Mouse (Mus musculus): ENCODE measurements around the gene Ube2q2. TPM values are rescaled to one million over a fixed set of nuclear protein-coding genes. Genes with fewer than 3 reads are reported as not detected.
"Not testable (repeated sequence)": the region's sequence is repeated elsewhere in the genome, so short reads cannot be mapped to it uniquely, and the experiment has no call there.

Ube2q2 gene
- polyA plus RNA-seq (2015; fragmentation: Nextera tagmentation; extraction: Ambion mirVana) = 22.5 and 22.8 TPM in 2 replicates

- peak within 1 kb of the TSS; percentile 88 for H3K9ac ChIP-seq (ENCODE audit: low read length)
- H3K4me1 ChIP-seq (replicated peaks; ENCODE audit: control insufficient read depth, insufficient read depth) = no peaks in the 10 kb centered on the region; the same call in 1 of the 2 replicates
- H3K4me3 ChIP-seq (ENCODE audit: low read depth, low read length) = peak within 1 kb of the TSS; percentile 88
- WGBS = under 1% methylated on average over 29 of the region's 81 CpGs
- H3K27ac ChIP-seq (replicated peaks) = peak within 1 kb of the TSS; percentile 91
- H3K4me2 ChIP-seq (replicated peaks; ENCODE audit: low read depth) = peak within 1 kb of the TSS; percentile 95
- TF ChIP-seq CTCF (IDR thresholded peaks at IDR 0.05; ENCODE audit: low read depth) (peak; percentile 27; the same call in 1 of the 2 replicates), EP300 (optimal IDR thresholded peaks at IDR 0.05) (no peak)
- ATAC-seq (ENCODE audit: low FRiP score, low TSS enrichment) (peak; percentile 86), DNase-seq (ENCODE audit: low spot score) (peak; percentile 81)
- H3K27me3 ChIP-seq (ENCODE audit: control insufficient read depth, insufficient read depth, low read length) = no peaks in the 10 kb centered on the region
- H3K36me3 ChIP-seq (ENCODE audit: control insufficient read depth, insufficient read depth, low read length) = no peaks in the 10 kb centered on the region
- no peaks in the 10 kb centered on the region for H3K9me3 ChIP-seq (ENCODE audit: control insufficient read depth, low read length)
These were observed at the start of gene Ube2q2 for GRCm38 (mm10) chr9:55148854-55149498. TSS of gene Ube2q2 (plus strand) at chr9:55148854.

- no peak overlapping the region for H3K27ac ChIP-seq (replicated peaks)
- 57% methylated on average over 3 of the region's 3 CpGs for WGBS
- H3K9me3 ChIP-seq (ENCODE audit: control insufficient read depth, low read length) = no peaks in the 10 kb centered on the region
- H3K4me3 ChIP-seq (ENCODE audit: low read depth, low read length) = no peak overlapping the region
- no peak overlapping the region for H3K4me2 ChIP-seq (replicated peaks; ENCODE audit: low read depth)
- H3K27me3 ChIP-seq (ENCODE audit: control insufficient read depth, insufficient read depth, low read length) = no peaks in the 10 kb centered on the region
- H3K36me3 ChIP-seq (ENCODE audit: control insufficient read depth, insufficient read depth, low read length) = no peaks in the 10 kb centered on the region
- TF ChIP-seq EP300 (optimal IDR thresholded peaks at IDR 0.05) (no peak), CTCF (IDR thresholded peaks at IDR 0.05; ENCODE audit: low read depth) (no peak)
- ATAC-seq (ENCODE audit: low FRiP score, low TSS enrichment) (no peak), DNase-seq (ENCODE audit: low spot score) (no peak)
- H3K9ac ChIP-seq (ENCODE audit: low read length) = no peak overlapping the region
- no peaks in the 10 kb centered on the region for H3K4me1 ChIP-seq (replicated peaks; ENCODE audit: control insufficient read depth, insufficient read depth)
These were observed 47.5 kb upstream of the Ube2q2 start for GRCm38 (mm10) chr9:55101117-55101516.

- no peaks in the 10 kb centered on the region for H3K4me1 ChIP-seq (replicated peaks; ENCODE audit: control insufficient read depth, insufficient read depth)
- no peaks in the 10 kb centered on the region for H3K36me3 ChIP-seq (ENCODE audit: control insufficient read depth, insufficient read depth, low read length)
- ATAC-seq (ENCODE audit: low FRiP score, low TSS enrichment) (no peak), DNase-seq (ENCODE audit: low spot score) (no peak)
- no peak overlapping the region for H3K4me2 ChIP-seq (replicated peaks; ENCODE audit: low read depth)
- no peaks in the 10 kb centered on the region for H3K9me3 ChIP-seq (ENCODE audit: control insufficient read depth, low read length)
- H3K27ac ChIP-seq (replicated peaks) = no peak overlapping the region
- TF ChIP-seq CTCF (IDR thresholded peaks at IDR 0.05; ENCODE audit: low read depth) (no peak), EP300 (optimal IDR thresholded peaks at IDR 0.05) (no peak)
- no peaks in the 10 kb centered on the region for H3K27me3 ChIP-seq (ENCODE audit: control insufficient read depth, insufficient read depth, low read length)
- no peak overlapping the region for H3K9ac ChIP-seq (ENCODE audit: low read length)
- WGBS = 83% methylated on average over 8 of the region's 8 CpGs
- no peak overlapping the region for H3K4me3 ChIP-seq (ENCODE audit: low read depth, low read length)
These were observed 46.3 kb upstream of the Ube2q2 start for GRCm38 (mm10) chr9:55102186-55102835.

GRCm38 (mm10) chr9:55102931-55103630 lies 45.6 kb upstream of the Ube2q2 start:
- TF ChIP-seq EP300 (optimal IDR thresholded peaks at IDR 0.05) (no peak), CTCF (IDR thresholded peaks at IDR 0.05; ENCODE audit: low read depth) (no peak)
- Histone ChIP-seq H3K36me3 (ENCODE audit: control insufficient read depth, insufficient read depth, low read length) (no peaks in the 10 kb centered on the region), H3K9me3 (ENCODE audit: control insufficient read depth, low read length) (no peaks in the 10 kb centered on the region), H3K9ac (ENCODE audit: low read length) (no peak overlapping the region), H3K27ac (replicated peaks) (no peak overlapping the region), H3K4me1 (replicated peaks; ENCODE audit: control insufficient read depth, insufficient read depth) (no peaks in the 10 kb centered on the region), H3K27me3 (ENCODE audit: control insufficient read depth, insufficient read depth, low read length) (no peaks in the 10 kb centered on the region), H3K4me2 (replicated peaks; ENCODE audit: low read depth) (no peak overlapping the region), H3K4me3 (ENCODE audit: low read depth, low read length) (no peak overlapping the region)
- 87% methylated on average over 5 of the region's 5 CpGs for WGBS
- no peak for ATAC-seq (ENCODE audit: low FRiP score, low TSS enrichment)
- no peak for DNase-seq (ENCODE audit: low spot score)

- H3K9me3 ChIP-seq (ENCODE audit: control insufficient read depth, low read length) = no peaks in the 10 kb centered on the region
- TF ChIP-seq EP300 (optimal IDR thresholded peaks at IDR 0.05) (no peak), CTCF (IDR thresholded peaks at IDR 0.05; ENCODE audit: low read depth) (peak; percentile 93)
- no peaks in the 10 kb centered on the region for H3K4me1 ChIP-seq (replicated peaks; ENCODE audit: control insufficient read depth, insufficient read depth)
- H3K27ac ChIP-seq (replicated peaks) = no peak overlapping the region
- H3K4me3 ChIP-seq (ENCODE audit: low read depth, low read length) = no peak overlapping the region
- no peak overlapping the region for H3K9ac ChIP-seq (ENCODE audit: low read length)
- no peaks in the 10 kb centered on the region for H3K27me3 ChIP-seq (ENCODE audit: control insufficient read depth, insufficient read depth, low read length)
- ATAC-seq (ENCODE audit: low FRiP score, low TSS enrichment) (peak; percentile 89), DNase-seq (ENCODE audit: low spot score) (peak; percentile 91)
- no peaks in the 10 kb centered on the region for H3K36me3 ChIP-seq (ENCODE audit: control insufficient read depth, insufficient read depth, low read length)
- WGBS = 31% methylated on average over 16 of the region's 16 CpGs
- H3K4me2 ChIP-seq (replicated peaks; ENCODE audit: low read depth) = no peak overlapping the region
These were observed 38.4 kb upstream of the Ube2q2 start for GRCm38 (mm10) chr9:55110059-55110834.

GRCm38 (mm10) chr9:55110835-55111217 lies 37.8 kb upstream of the Ube2q2 start:
- not testable (repeated sequence) for H3K27ac ChIP-seq (replicated peaks); H3K4me3 ChIP-seq (ENCODE audit: low read depth, low read length); ATAC-seq (ENCODE audit: low FRiP score, low TSS enrichment); H3K9me3 ChIP-seq (ENCODE audit: control insufficient read depth, low read length); H3K4me2 ChIP-seq (replicated peaks; ENCODE audit: low read depth); H3K36me3 ChIP-seq (ENCODE audit: control insufficient read depth, insufficient read depth, low read length); H3K9ac ChIP-seq (ENCODE audit: low read length); H3K4me1 ChIP-seq (replicated peaks; ENCODE audit: control insufficient read depth, insufficient read depth); DNase-seq (ENCODE audit: low spot score); H3K27me3 ChIP-seq (ENCODE audit: control insufficient read depth, insufficient read depth, low read length)
- 6% methylated on average over 2 of the region's 3 CpGs for WGBS
